Mouse (Mus musculus) cerebellum, adult 2 months (tissue): ENCODE measurements around the gene Tpst2. TPM values are rescaled to one million over a fixed set of nuclear protein-coding genes. Genes with fewer than 3 reads are reported as not detected.

Experiments used
- DNase-seq, 2 experiments: peaks; one replicate each; pipeline ENCODE4 v3.0.0; 2021
- H3K27ac ChIP-seq: fragments of 200-500 bp; 2 replicates; pipeline ENCODE4 v1.5.1; 2012; ENCODE audit warnings: low read length, control low read depth, inconsistent platforms; ENCODE audit not compliant: insufficient read depth
- H3K27me3 ChIP-seq: fragments of 200-500 bp; 2 replicates; pipeline ENCODE4 v1.6.1; 2012; ENCODE audit warnings: inconsistent platforms, mild to moderate bottlenecking, low read length, moderate library complexity; ENCODE audit not compliant: control insufficient read depth, insufficient read depth
- H3K4me1 ChIP-seq: fragments of 200-500 bp; 2 replicates; pipeline ENCODE4 v1.6.1; 2011; ENCODE audit warnings: low read length; ENCODE audit not compliant: control insufficient read depth, insufficient read depth
- H3K4me3 ChIP-seq: fragments of 200-500 bp; replicated peaks from 2 replicates; pipeline ENCODE3; 2011; ENCODE audit warnings: mild to moderate bottlenecking, low read depth, low read length, control low read depth; ENCODE audit not compliant: insufficient read depth
- CTCF ChIP-seq: fragments of 200-500 bp; IDR thresholded peaks from 2 replicates; pipeline ENCODE4 v1.5.1; 2011; ENCODE audit warnings: low read depth, mild to moderate bottlenecking, control low read depth, low read length, moderate library complexity, borderline replicate concordance; ENCODE audit not compliant: insufficient read depth
- POLR2A ChIP-seq: fragments of 200-500 bp; IDR thresholded peaks from 2 replicates; pipeline ENCODE4 v1.6.1; 2011; ENCODE audit warnings: low read length, control low read depth, borderline replicate concordance; ENCODE audit not compliant: insufficient read depth
- WGBS: fragments of 180-500 bp; shearing (Covaris S2); methylation state at CpG from one replicate; pipeline ENCODE4 v1.1.7; 2018; 5-methylcytosine and 5-hydroxymethylcytosine counted together
- polyA plus RNA-seq: library from polyadenylated mRNA; depleted of rRNA; stranded (reverse); fragments of >200 nt; gene quantifications from 2 replicates; pipeline ENCODE4 v1.2.3, GENCODE M21; 2012; rRNA removed

Gene Tpst2
- polyA plus RNA-seq, 1 experiment, result 30.3 TPM

DNA sequence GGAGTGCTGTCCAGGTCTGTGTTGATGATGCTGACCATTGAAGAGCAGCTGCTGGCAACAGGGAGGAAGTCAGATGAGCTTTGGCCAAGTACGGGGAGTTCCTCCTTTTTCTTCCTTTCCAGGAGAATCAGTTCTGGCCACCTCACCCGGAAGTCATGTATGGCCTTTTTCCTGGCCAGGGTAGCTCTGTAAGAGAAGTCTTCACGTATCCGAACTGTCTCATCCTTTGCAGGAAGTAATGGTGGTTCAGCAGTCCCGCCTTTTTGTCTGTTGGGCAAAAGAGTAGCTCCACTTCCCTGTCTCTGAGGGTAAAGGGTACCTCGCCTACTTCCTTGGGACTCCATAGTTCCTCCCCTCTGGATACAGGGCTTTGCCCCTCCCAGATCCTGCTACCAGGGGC is 79.0 kb downstream of the Tpst2 start:
- no peak for DNase-seq
- Histone ChIP-seq H3K4me3 (no peak overlapping the region), H3K4me1 (no peaks in the 10 kb centered on the region; the same call in 1 of the 2 replicates), H3K27me3 (no peaks in the 10 kb centered on the region), H3K27ac (no peak overlapping the region)
- WGBS, result 90% methylated on average over 6 of the region's 6 CpGs
- TF ChIP-seq CTCF (no peak), POLR2A (no peak)

DNA sequence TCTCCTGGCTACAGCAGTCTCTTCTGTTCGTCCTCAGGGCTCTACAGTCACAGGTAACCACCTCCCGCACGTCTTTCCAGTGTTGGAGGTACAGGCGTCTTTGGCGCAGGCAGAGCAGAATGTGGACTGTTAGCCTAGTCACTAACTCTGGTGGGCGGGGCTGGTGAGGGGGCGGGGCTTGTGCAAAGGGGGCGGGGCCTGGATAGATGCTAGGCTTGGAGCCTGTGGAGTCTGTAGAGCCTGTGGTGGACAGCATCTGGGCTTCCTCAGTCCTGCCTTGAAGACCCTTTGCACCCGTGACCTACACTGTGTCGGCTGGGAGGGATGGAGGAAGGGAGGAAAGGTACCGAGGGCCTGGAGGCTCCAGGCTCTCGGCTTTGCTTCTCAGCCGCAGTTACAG is 79.4 kb downstream of the Tpst2 start, which contains the start of gene Gm6583:
Gene Gm6583 (minus strand): TSS at position 124 of the 400 bp plus-strand sequence.
- WGBS, result 71% methylated on average over 13 of the region's 13 CpGs
- Histone ChIP-seq H3K4me3 (no peak within 1 kb of the TSS), H3K4me1 (no peaks in the 10 kb centered on the region; the same call in 1 of the 2 replicates), H3K27me3 (no peaks in the 10 kb centered on the region), H3K27ac (no peak within 1 kb of the TSS)
- DNase-seq, result no peak
- TF ChIP-seq CTCF, result no peak
- no peak for TF ChIP-seq POLR2A

DNA sequence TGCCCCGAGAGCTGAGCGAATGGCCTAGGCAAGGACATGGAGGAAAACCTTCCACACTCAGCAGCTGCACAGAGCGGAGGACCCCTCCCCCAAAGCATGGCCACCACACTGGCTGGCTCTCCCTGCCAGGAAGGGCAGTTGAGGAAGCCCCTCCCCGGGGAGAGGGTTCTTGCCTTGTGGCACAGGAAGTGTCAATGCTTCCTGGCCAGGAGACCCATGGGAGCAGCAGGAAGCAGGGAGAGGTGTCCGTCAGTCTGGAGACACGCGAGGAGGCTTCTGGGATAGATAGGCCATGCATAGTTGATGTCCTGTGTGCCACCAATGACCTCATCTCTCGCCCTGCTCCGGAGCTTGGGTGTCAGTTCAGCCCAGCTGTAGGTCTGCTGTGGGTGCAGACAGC is 79.8 kb downstream of the Tpst2 start:
- H3K27me3 ChIP-seq, result no peaks in the 10 kb centered on the region
- H3K4me3 ChIP-seq, result no peak overlapping the region
- H3K4me1 ChIP-seq, result no peaks in the 10 kb centered on the region; the same call in 1 of the 2 replicates
- TF ChIP-seq CTCF, result no peak
- no peak for TF ChIP-seq POLR2A
- DNase-seq, result no peak
- 88% methylated on average over 9 of the region's 9 CpGs for WGBS
- H3K27ac ChIP-seq, result no peak overlapping the region

DNA sequence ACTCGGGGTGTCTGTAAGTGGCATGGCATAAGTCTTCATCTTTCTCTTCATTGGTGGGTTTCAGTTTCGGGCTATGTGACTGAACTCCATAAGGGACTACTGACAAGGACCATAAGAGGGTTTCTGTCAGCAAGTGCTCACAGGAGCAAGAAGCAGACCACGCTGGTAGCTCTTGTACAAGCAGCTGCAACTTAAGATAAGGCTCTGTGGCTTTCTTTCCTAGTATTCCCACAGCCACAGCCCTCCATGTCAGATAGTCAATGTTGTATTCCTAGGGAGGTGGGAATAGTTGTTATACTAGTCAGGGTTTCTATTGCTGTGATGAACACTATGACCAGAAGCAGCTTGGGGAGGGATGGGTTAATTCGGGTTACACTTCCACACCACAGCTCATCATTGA is 83.0 kb downstream of the Tpst2 start:
- no peak for DNase-seq
- 97% methylated on average over 4 of the region's 4 CpGs for WGBS
- TF ChIP-seq CTCF (no peak), POLR2A (no peak)
- H3K4me1 ChIP-seq, result no peaks in the 10 kb centered on the region; the same call in 1 of the 2 replicates
- H3K4me3 ChIP-seq, result no peak overlapping the region
- H3K27ac ChIP-seq, result no peak overlapping the region
- H3K27me3 ChIP-seq, result no peaks in the 10 kb centered on the region

DNA sequence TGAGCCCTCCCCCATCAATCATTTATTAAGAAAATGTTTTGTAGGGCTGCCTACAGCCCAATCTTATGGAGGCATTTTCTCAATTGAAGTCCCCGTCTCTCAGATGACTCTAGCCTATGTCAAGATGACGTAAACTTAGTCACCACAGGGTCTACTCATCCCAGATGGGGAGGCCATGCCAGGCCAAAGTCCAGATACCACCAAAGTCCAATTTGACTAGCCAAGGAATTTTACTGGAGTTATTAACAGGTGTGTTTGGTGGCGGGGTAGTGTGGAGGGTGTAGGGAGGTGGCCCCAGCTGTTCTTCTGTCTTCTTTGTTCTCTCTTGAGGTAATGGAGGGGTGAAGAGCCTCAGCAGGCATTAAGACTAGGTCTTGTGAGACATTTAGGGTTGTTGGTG is 83.6 kb downstream of the Tpst2 start:
- H3K4me3 ChIP-seq, result no peak overlapping the region
- no peaks in the 10 kb centered on the region; the same call in 1 of the 2 replicates for H3K4me1 ChIP-seq
- WGBS, result 87% methylated on average over 3 of the region's 3 CpGs
- TF ChIP-seq POLR2A (no peak), CTCF (no peak)
- DNase-seq, result no peak
- no peaks in the 10 kb centered on the region for H3K27me3 ChIP-seq
- H3K27ac ChIP-seq, result no peak overlapping the region

DNA sequence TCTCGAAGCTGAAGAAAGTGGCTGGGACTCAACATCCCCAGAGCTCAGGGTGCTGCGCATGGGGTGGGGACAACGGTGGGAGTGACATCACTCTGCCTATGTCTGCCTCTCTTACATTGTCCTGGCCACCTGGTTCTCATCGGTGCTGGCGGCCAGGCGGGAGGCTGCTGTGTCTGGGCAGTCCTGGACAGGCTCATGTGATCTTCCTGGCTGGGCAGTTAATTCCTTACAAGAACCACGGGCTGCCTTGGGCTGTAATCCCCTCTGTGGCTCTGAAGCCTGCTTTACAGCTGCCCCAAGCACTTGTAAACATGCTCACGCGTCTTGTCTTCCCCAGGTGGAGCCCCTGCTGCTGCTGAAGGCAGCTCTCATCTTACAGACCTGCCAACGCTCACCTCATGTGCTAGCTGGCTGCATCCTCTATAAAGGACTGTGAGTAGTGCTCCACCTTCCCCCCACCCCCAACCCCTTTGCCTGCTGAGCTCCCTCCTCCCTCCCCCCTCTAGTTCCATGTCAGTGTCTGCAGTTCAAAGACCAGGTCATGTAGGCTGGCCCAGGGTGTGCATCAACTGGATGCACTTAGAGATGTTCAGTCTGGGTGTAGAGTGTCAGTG is 87.8 kb downstream of the Tpst2 start:
- no peak overlapping the region for H3K27ac ChIP-seq
- no peaks in the 10 kb centered on the region for H3K27me3 ChIP-seq
- DNase-seq, result no peak
- no peak overlapping the region for H3K4me3 ChIP-seq
- 44% methylated on average over 10 of the region's 10 CpGs for WGBS
- TF ChIP-seq POLR2A (no peak), CTCF (no peak)
- peaks cover 25% of the 10 kb centered on the region for H3K4me1 ChIP-seq

Other genes starting within 250 kb of the Tpst2 start
- gene Cryba4, start 24.2 kb upstream of the Tpst2 start, polyA plus RNA-seq, result 0.51 and 0.52 TPM in 2 replicates
- gene Crybb1, start 20.9 kb upstream of the Tpst2 start, polyA plus RNA-seq, result 1.3 and 1.9 TPM in 2 replicates
- gene Tfip11, start 49.7 kb downstream of the Tpst2 start, polyA plus RNA-seq, result 48.2 and 50.8 TPM in 2 replicates
- 56.6 and 61.3 TPM in 2 replicates for gene Srrd, start 66.3 kb downstream of the Tpst2 start, polyA plus RNA-seq
- gene Hps4, start 66.4 kb downstream of the Tpst2 start, polyA plus RNA-seq, result 47.4 and 54.5 TPM in 2 replicates
- gene Gm6583, start 79.3 kb downstream of the Tpst2 start, polyA plus RNA-seq, result not detected in 2 replicates
- 87.9 and 92.7 TPM in 2 replicates for gene Asphd2, start 118.2 kb downstream of the Tpst2 start, polyA plus RNA-seq
- gene Gm6588, start 172.7 kb downstream of the Tpst2 start, polyA plus RNA-seq, result not detected in 2 replicates